Mouse (Mus musculus): ENCODE measurements at regions not wholly inside any gene's neighbourhood (a gene's known extent, or its start where the extent isn't known, plus 50 kb on each side); places are given as distances from the start of the nearest gene placed in this dataset.

DNA sequence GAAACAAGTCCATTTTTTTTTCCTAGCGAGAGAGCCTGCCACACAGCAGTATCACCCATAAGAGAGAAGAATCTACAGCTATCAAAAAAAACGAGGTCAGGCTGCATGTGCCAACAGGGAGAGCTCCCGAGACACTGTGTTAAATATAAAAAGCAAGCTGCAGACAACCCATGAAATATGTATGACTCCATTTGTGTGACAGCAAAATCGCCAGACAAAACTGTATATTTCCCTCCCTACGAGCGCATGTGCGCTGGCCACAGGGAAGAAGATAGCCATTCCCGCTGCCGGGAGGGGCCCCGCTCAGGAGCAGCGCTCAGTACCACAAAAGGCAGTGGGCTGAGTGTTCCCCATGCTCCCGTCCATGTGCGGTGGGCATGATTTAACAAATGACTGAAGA lies 93.3 kb upstream of the A530016L24Rik start:
- TF ChIP-seq POLR2A (IDR thresholded peaks at IDR 0.05; ENCODE audit: borderline replicate concordance, extremely low read depth, low read depth, low read length) (no peak), CTCF (IDR thresholded peaks at IDR 0.05; ENCODE audit: insufficient read depth, low read length) (no peak)
